Mouse (Mus musculus): Measurements from ENCODE around the gene Stxbp5l. TPM values are rescaled to one million over a fixed set of nuclear protein-coding genes. Genes with fewer than 3 reads are reported as not detected.

Gene Stxbp5l
- polyA plus RNA-seq, 1 experiment from 2014 or later, result 0.08 TPM

Other genes with a start within 250 kb of the Stxbp5l start
- gene Gtf2e1, start 154.8 kb upstream of the Stxbp5l start, polyA plus RNA-seq (2014; fragmentation: Nextera tagmentation; extraction: Ambion mirVana), result 45.4 and 50.1 TPM in 2 replicates
- 42.7 and 42.9 TPM in 2 replicates for gene Rabl3, start 154.9 kb upstream of the Stxbp5l start, polyA plus RNA-seq (2014; fragmentation: Nextera tagmentation; extraction: Ambion mirVana)
- 0.48 TPM in 1 of 2 replicates, not detected in the other for gene Hgd, start 195.2 kb upstream of the Stxbp5l start, polyA plus RNA-seq (2014; fragmentation: Nextera tagmentation; extraction: Ambion mirVana)